Mouse (Mus musculus) liver, embryonic 13.5 days (tissue): ENCODE measurements around the gene Mier1. TPM values are rescaled to one million over a fixed set of nuclear protein-coding genes. Genes with fewer than 3 reads are reported as not detected.
A peak's percentile ranks its signal among the peaks of the same experiment; 100 is the strongest.

Experiments used
- ATAC-seq: fragments of 200-750 bp; cut with Nextera tagmentation; 2 replicates; pipeline ENCODE4 v1.8.0; 2017; ENCODE audit warnings: low read depth, mild to moderate bottlenecking, moderate number of reproducible peaks, moderate library complexity
- DNase-seq: peaks from one replicate; pipeline ENCODE4 v3.0.0; 2022
- H3K27ac ChIP-seq: fragments of 300-500 bp; sonication (generic); 2 replicates; pipeline ENCODE4 v1.5.1; 2015; ENCODE audit warnings: moderate library complexity, mild to moderate bottlenecking, inconsistent platforms
- H3K27me3 ChIP-seq: fragments of 300-500 bp; sonication (generic); 2 replicates; pipeline ENCODE4 v1.6.1; 2015; ENCODE audit warnings: mild to moderate bottlenecking, inconsistent platforms
- H3K36me3 ChIP-seq: fragments of 300-500 bp; sonication (generic); 2 replicates; pipeline ENCODE4 v1.6.1; 2015; ENCODE audit warnings: mild to moderate bottlenecking, inconsistent platforms
- H3K4me1 ChIP-seq: fragments of 300-500 bp; sonication (generic); replicated peaks from 2 replicates; pipeline ENCODE4 v1.6.1; 2015; ENCODE audit warnings: inconsistent platforms
- H3K4me2 ChIP-seq: fragments of 300-500 bp; sonication (generic); 2 replicates; pipeline ENCODE4 v1.6.1; 2015; ENCODE audit warnings: inconsistent platforms, mild to moderate bottlenecking, moderate library complexity
- H3K4me3 ChIP-seq: fragments of 300-500 bp; sonication (generic); replicated peaks from 2 replicates; pipeline ENCODE4 v1.5.1; 2015; ENCODE audit warnings: mild to moderate bottlenecking, inconsistent platforms
- H3K9ac ChIP-seq: fragments of 300-500 bp; sonication (generic); 2 replicates; pipeline ENCODE4 v1.6.1; 2015; ENCODE audit warnings: mild to moderate bottlenecking, inconsistent platforms
- H3K9me3 ChIP-seq: fragments of 300-500 bp; sonication (generic); replicated peaks from 2 replicates; pipeline ENCODE4 v1.6.1; 2016; ENCODE audit warnings: inconsistent platforms
- WGBS: fragments of 180-500 bp; shearing (Covaris S2); methylation state at CpG from one replicate; pipeline ENCODE4 v1.1.7; 2015; ENCODE audit not compliant: insufficient replicate concordance; 5-methylcytosine and 5-hydroxymethylcytosine counted together
- polyA plus RNA-seq: library from polyadenylated mRNA; unstranded; fragments of >200 nt; fragmentation: Nextera tagmentation; extraction: Ambion mirVana; gene quantifications from 2 replicates; pipeline ENCODE4 v1.2.1, GENCODE M21; 2015

Gene Mier1
- polyA plus RNA-seq = 32.2 and 40.9 TPM in 2 replicates

DNA sequence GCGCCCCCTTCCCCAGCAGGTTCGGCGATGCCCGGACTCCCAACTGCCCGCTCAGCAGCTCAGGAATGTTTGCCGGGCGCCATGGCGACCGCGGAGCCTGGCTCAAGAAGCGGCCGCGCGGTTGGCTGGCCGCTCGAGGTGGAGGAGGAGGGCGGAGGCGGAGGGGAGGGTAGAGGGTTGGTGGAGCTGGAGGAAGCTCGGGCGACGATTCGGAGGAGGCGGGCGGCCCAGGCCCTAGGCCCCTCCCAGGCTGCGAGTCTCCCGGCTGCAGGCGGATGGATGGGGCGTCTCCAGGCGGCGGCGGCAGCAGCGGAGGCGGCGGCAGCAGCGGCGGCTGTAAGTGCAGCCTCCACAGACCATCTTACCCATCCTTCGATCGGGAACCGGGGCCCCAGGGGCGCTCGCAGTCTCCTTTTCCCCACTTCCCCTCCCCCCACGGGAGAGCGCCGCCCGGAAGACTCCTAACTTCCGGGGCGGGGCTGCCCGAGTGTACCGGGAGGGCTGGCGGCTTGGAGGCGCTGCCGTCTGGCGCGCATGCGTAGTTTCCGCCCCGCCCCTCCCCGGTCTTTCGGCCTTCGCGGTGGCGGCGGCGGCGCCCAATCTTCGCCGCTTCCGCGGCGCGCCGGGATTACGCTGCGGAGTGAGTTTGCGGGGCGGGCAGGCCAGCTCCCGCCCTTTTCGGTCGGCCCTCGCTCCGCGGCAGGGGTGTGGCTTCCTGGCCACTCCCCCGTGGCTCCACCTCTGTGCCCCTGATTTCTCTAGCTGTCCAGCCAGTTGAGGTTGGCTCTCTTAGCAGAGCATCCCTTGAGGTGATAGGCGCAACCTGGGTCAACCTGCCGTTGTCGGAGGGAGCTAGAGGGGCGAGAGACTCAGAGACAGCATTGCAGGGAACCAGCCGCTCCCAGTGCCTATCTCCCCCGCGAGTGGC, at the start of gene Mier1, which contains the start of gene Wdr78:
TSS of gene Mier1 (plus strand) at position 207 of the 928 bp plus-strand sequence.
TSS of gene Wdr78 (minus strand) at position 372 of the 928 bp plus-strand sequence.
- DNase-seq = peak; percentile 93
- peak; percentile 98 for ATAC-seq

DNA sequence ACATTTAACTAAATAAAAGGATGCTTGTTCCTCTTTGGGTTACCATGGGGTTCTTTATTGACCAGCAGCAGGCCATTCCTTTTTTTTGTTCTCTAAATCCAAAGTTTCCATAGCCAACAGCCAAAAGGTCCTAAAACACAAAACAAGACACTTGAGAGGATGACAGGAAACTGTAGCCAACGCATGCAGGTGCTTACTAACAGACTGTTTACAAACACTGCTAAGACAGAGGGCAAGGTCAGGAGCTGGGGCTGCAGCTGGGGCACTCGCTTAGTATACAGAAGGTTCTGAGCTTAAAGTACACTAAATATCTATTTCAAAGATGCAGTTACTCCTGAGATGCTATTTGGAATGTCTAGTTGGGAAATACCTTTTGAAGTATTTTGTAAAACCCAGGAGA, 49.8 kb upstream of the Mier1 start:
- Histone ChIP-seq H3K27ac (no peak overlapping the region), H3K9me3 (no peaks in the 10 kb centered on the region), H3K36me3 (no peaks in the 10 kb centered on the region), H3K4me2 (no peak overlapping the region), H3K4me1 (no peaks in the 10 kb centered on the region), H3K9ac (no peak overlapping the region), H3K27me3 (no peaks in the 10 kb centered on the region), H3K4me3 (no peak overlapping the region)
- ATAC-seq (no peak), DNase-seq (no peak)
- WGBS = 55% methylated on average over 2 of the region's 2 CpGs

More for the DNA sequence above, at the start of gene Mier1, which contains the start of gene Wdr78:
- Histone ChIP-seq H3K4me3 (peak within 1 kb of the TSS; percentile 93), H3K4me1 (peaks cover 33% of the 10 kb centered on the region), H3K36me3 (peaks cover 5% of the 10 kb centered on the region; the same call in 1 of the 2 replicates), H3K4me2 (peak within 1 kb of the TSS; percentile 89), H3K9ac (peak within 1 kb of the TSS; percentile 91), H3K27ac (peak within 1 kb of the TSS; percentile 98), H3K27me3 (no peaks in the 10 kb centered on the region), H3K9me3 (no peaks in the 10 kb centered on the region)
- under 1% methylated on average over 79 of the region's 90 CpGs for WGBS

DNA sequence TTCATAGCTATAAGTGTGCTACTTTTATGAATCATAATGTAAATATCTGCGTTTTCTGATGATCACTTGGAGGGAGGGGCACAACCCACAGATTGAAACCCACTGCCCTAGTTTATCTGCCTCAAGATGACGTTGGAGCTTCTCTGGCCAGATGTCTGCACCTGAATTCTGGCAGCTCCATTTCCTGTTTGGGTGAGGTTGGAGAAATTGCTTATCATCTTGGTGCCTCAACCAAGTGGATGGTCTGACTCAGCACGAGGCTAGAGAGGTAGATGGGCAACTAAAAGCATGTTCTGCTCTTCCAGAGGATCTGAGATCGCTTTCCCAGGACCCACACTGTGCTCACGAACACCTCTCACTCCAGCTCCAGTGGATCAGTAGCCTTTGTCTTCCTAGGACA, 49.2 kb upstream of the Mier1 start:
- Histone ChIP-seq H3K9me3 (no peaks in the 10 kb centered on the region), H3K4me1 (no peaks in the 10 kb centered on the region), H3K9ac (no peak overlapping the region), H3K27me3 (no peaks in the 10 kb centered on the region), H3K4me2 (no peak overlapping the region), H3K27ac (no peak overlapping the region), H3K4me3 (no peak overlapping the region), H3K36me3 (no peaks in the 10 kb centered on the region)
- ATAC-seq (no peak), DNase-seq (no peak)
- 35% methylated on average over 5 of the region's 5 CpGs for WGBS

DNA sequence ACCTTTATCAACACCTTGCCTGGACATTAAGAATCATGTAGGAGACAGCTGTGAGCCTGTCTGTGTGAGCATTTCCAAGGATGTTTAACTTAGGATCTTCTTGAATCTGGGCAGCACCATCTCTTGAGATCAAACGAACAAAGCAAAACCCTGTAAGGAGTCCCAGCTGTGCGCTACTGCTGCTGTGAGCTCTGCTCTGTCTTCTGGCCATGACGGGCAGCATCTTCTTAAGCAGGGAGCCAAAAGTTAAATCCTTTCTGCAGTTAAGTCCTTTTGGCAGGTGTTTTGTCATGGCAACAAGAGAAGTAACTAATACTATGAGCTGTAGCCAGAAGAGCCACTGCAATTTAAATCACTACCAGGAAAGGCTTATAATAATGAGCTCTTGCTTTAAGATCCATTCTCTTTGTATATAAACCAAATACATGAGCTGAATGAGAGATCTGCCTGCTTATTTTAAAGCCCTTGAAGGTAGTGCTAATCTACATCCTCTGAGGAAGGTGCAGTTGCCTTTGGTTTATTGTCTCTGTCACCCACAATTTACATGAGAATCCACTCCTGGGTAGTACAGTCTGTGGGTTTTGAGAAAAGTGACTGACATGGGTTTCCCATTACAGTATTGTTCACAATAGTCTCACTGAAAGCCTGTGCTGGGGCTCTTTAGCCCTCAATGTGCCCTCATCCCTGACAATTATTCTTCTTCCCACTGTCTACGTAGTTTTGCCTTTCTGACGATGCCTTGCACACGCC, 46.1 kb upstream of the Mier1 start:
- Histone ChIP-seq H3K9ac (no peak overlapping the region), H3K4me1 (no peaks in the 10 kb centered on the region), H3K27ac (no peak overlapping the region), H3K27me3 (no peaks in the 10 kb centered on the region), H3K4me2 (no peak overlapping the region), H3K36me3 (no peaks in the 10 kb centered on the region), H3K9me3 (no peaks in the 10 kb centered on the region), H3K4me3 (no peak overlapping the region)
- DNase-seq = no peak
- WGBS = 76% methylated on average over 6 of the region's 6 CpGs
- ATAC-seq = no peak

DNA sequence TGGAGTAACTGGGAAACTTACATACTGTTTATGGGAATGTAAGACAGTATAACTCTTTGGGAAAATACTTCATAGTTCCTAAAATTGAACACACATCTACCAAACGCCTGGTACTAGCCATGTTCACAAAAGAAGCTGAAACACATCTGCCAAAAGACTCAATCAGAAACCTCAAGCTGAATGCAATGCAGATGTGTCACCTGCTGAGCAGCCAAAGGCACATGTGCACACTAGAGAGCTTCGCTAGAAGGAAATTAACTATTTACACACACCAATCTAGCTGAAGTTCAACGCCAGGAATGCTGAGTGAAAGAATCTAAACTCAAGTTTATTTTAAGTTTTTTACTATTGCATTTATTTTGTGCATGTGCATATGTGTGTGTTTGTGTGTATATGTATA, 43.6 kb upstream of the Mier1 start:
- Histone ChIP-seq H3K4me3 (no peak overlapping the region), H3K36me3 (no peaks in the 10 kb centered on the region), H3K27me3 (no peaks in the 10 kb centered on the region), H3K9ac (no peak overlapping the region), H3K27ac (no peak overlapping the region), H3K4me2 (no peak overlapping the region), H3K4me1 (no peaks in the 10 kb centered on the region), H3K9me3 (no peaks in the 10 kb centered on the region)
- ATAC-seq = no peak
- no peak for DNase-seq
- 70% methylated on average over 3 of the region's 3 CpGs for WGBS

DNA sequence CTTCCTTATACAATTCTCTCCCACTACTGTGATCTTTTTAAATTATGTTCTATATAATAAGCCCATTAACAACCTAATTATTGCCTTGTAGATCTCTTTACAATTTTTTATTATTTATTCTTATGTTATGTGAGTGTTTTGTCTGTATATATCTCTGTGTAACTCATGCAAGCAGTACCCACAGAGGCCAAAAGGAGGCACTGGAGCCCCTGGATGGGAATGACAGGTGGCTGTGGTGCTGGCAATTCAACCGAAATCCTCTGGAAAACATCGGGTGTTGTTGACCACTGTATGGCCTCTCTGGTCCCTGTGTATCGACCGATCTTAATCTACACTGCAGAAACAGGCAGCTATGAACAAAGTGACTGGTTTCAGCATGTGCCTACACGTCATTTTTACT, 29.0 kb upstream of the Mier1 start:
- Histone ChIP-seq H3K36me3 (no peaks in the 10 kb centered on the region), H3K27me3 (no peaks in the 10 kb centered on the region), H3K9ac (no peak overlapping the region), H3K27ac (no peak overlapping the region), H3K4me3 (no peak overlapping the region), H3K9me3 (no peaks in the 10 kb centered on the region), H3K4me1 (no peaks in the 10 kb centered on the region), H3K4me2 (no peak overlapping the region)
- 77% methylated on average over 5 of the region's 5 CpGs for WGBS
- DNase-seq (no peak), ATAC-seq (no peak)

DNA sequence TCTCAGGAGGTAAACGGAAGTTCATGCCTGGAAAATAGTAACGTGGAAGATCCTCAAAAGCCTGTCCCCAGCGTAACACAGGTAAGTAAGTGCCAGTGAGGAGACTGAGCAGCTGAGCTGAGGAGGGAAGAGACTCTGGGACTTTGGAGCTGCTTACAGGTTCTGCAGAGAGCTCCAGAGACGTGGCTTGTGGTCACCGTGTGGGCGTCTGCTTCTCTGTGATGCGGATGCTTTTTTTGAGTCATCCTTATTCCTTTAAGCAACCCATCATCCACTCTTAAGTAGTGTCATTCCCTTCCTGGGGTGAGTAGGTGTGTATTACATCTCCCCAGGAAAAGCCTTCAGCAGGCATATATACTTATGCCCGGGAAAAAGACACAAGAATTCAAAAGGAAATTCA, 18.3 kb upstream of the Mier1 start:
- DNase-seq (no peak), ATAC-seq (no peak)
- Histone ChIP-seq H3K36me3 (no peaks in the 10 kb centered on the region), H3K4me1 (no peaks in the 10 kb centered on the region), H3K9me3 (no peaks in the 10 kb centered on the region), H3K27me3 (no peaks in the 10 kb centered on the region), H3K9ac (no peak overlapping the region), H3K4me3 (no peak overlapping the region), H3K4me2 (no peak overlapping the region), H3K27ac (no peak overlapping the region)
- WGBS = 72% methylated on average over 8 of the region's 8 CpGs

DNA sequence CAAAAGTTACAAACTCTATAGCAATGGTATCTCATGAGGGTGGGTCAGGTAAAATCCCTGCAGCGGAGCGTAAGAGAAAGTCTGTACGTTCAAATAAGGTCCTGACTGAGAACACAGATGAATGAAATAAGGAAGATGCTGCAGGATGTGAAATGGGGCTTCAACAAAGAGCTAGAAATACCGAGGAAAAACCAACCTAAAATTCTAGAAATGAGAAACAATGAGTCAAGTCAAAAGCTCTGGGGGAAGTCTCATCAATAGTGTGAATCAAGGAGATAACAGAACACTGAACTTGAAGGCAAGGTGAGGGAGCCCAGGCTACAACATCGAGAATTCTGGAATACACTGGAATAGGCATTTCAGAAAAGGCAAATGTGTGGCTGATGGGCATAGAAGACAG, 15.7 kb upstream of the Mier1 start:
- Histone ChIP-seq H3K27me3 (no peaks in the 10 kb centered on the region), H3K9me3 (no peaks in the 10 kb centered on the region)
- 77% methylated on average over 5 of the region's 5 CpGs for WGBS

DNA sequence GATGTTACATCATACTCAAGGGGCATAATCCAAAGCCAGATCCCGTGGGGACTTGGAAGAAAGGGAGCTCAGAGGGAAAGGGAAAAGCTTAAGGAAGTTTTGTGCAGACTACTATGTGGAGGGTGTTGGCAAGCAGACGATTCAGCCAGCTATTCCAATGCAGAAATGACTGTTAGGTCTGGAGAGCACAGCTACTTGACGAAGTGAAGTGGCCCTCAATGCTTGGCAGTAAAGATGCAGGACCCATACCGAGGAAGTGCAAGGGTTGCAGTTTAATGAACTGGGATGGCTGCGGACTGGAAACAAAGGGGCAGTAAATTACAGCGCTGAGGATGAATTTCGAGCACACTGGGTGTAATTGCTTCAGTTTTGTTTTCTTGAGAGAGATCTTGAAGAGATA, 1.5 kb upstream of the Mier1 start:
- Histone ChIP-seq H3K9ac (peak overlapping the region; percentile 91), H3K4me3 (peak overlapping the region; percentile 93), H3K4me1 (peaks cover 26% of the 10 kb centered on the region), H3K36me3 (peaks cover 5% of the 10 kb centered on the region; the same call in 1 of the 2 replicates), H3K27me3 (no peaks in the 10 kb centered on the region), H3K9me3 (no peaks in the 10 kb centered on the region), H3K4me2 (peak overlapping the region; percentile 89), H3K27ac (no peak overlapping the region)
- no peak for DNase-seq
- 67% methylated on average over 7 of the region's 7 CpGs for WGBS
- no peak for ATAC-seq

More for the DNA sequence above, 15.7 kb upstream of the Mier1 start:
- no peak overlapping the region for H3K4me3 ChIP-seq
- H3K36me3 ChIP-seq = no peaks in the 10 kb centered on the region
- H3K4me2 ChIP-seq = no peak overlapping the region
- no peaks in the 10 kb centered on the region for H3K4me1 ChIP-seq
- ATAC-seq = no peak
- no peak overlapping the region for H3K27ac ChIP-seq
- H3K9ac ChIP-seq = no peak overlapping the region
- DNase-seq = no peak

DNA sequence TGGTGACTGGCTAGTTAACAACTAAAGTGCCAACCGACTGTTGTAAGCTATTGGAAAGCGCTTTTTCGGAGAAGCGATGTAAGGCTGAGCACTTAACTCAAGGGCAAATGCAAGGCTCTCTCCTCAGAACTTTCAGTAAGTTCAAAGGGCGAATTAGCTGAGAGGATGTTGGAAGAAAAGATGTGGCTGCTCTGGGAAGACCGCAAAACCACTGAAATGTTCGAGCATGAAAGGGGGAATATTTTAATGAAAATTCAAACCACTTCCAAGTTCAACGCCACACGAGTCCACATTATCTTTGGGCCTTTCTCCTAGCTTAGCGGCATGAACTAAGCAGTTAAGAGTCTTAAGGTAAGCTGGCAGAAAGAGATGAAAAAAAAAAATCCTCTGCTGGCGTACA, 788 bp upstream of the Mier1 start:
- H3K4me3 ChIP-seq = peak overlapping the region; percentile 93
- WGBS = 8% methylated on average over 11 of the region's 11 CpGs
- no peaks in the 10 kb centered on the region for H3K9me3 ChIP-seq
- peak overlapping the region; percentile 98; the same call in 1 of the 2 replicates for H3K27ac ChIP-seq
- H3K27me3 ChIP-seq = no peaks in the 10 kb centered on the region
- ATAC-seq (no peak), DNase-seq (no peak)
- peak overlapping the region; percentile 91 for H3K9ac ChIP-seq
- H3K4me1 ChIP-seq = peaks cover 28% of the 10 kb centered on the region
- H3K36me3 ChIP-seq = peaks cover 5% of the 10 kb centered on the region; the same call in 1 of the 2 replicates
- H3K4me2 ChIP-seq = peak overlapping the region; percentile 89

DNA sequence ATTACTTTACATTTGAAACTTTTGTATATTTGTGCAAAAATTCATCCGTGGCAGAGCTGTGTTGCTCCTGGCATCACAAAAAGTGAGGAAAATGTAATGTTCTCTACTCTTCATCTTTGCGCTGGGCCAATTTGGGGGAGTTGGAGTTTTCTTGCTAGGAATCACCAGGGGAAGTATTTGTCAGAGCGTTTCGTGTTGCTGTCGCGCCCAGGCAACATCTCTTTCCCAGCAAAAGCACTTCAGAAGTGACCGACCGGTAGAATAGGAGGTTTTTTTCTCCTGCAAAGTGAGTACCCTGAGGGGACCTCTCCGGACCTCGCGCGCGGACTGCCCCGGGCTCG, 4.7 kb downstream of the Mier1 start:
- Histone ChIP-seq H3K27ac (peak overlapping the region; percentile 99), H3K36me3 (peaks cover 5% of the 10 kb centered on the region; the same call in 1 of the 2 replicates), H3K4me1 (peaks cover 50% of the 10 kb centered on the region), H3K4me3 (peak overlapping the region; percentile 98), H3K4me2 (peak overlapping the region; percentile 77), H3K9me3 (no peaks in the 10 kb centered on the region), H3K9ac (peak overlapping the region; percentile 100), H3K27me3 (no peaks in the 10 kb centered on the region)
- no peak for DNase-seq
- no peak for ATAC-seq
- WGBS = 2% methylated on average over 12 of the region's 15 CpGs
